Mouse (Mus musculus) cortical plate, adult 2 months (tissue): ENCODE measurements around the gene Lect2.

ENCODE experiments used
- CTCF ChIP-seq: fragments of 200-500 bp; IDR thresholded peaks from 2 replicates; pipeline ENCODE4 v1.5.1; 2011; ENCODE audit warnings: mild to moderate bottlenecking, control low read depth, low read length; ENCODE audit not compliant: insufficient read depth; ENCODE audit errors: extremely low read depth
- POLR2A ChIP-seq: fragments of 200-500 bp; IDR thresholded peaks from 2 replicates; pipeline ENCODE4 v1.6.1; 2011; ENCODE audit warnings: mild to moderate bottlenecking, low read length, control low read depth; ENCODE audit not compliant: insufficient read depth; ENCODE audit errors: extremely low read depth

DNA sequence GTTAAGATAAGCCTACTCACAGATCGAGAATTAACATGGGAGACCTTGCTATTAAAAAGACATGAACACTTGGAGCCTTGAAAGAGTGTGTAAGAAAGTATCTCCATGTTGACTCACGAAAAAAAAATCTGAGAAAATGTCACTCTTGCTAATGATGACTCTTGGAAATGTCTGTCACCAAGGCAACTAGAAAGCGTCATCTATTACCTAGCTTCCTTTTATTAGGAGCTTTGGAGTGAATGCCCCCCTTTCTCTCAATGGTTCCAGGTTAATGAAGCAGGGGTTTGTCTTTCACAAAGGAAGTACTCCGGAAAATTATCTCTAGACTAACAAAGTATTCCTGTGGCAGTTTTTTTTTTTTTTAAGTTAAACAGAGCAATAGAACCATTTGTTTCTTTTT is 32.0 kb downstream of the Lect2 start:
- TF ChIP-seq POLR2A (no peak), CTCF (no peak)
